Mouse (Mus musculus) hindbrain, embryonic 12.5 days (tissue): ENCODE measurements around the gene Idua. TPM values are rescaled to one million over a fixed set of nuclear protein-coding genes. Genes with fewer than 3 reads are reported as not detected.

Source experiments
- ATAC-seq: fragments of 200-750 bp; cut with Nextera tagmentation; 2 replicates; pipeline ENCODE4 v1.8.0; 2017; ENCODE audit warnings: moderate TSS enrichment; ENCODE audit not compliant: low FRiP score
- H3K27ac ChIP-seq: fragments of 300-500 bp; sonication (generic); 2 replicates; pipeline ENCODE4 v1.5.1; 2016; ENCODE audit warnings: mild to moderate bottlenecking
- H3K27me3 ChIP-seq: fragments of 300-500 bp; sonication (generic); 2 replicates; pipeline ENCODE4 v1.6.1; 2016; ENCODE audit warnings: mild to moderate bottlenecking
- H3K36me3 ChIP-seq: fragments of 300-500 bp; sonication (generic); 2 replicates; pipeline ENCODE4 v1.6.1; 2016; ENCODE audit warnings: mild to moderate bottlenecking
- H3K4me1 ChIP-seq: fragments of 300-500 bp; sonication (generic); 2 replicates; pipeline ENCODE4 v1.6.1; 2016
- H3K4me2 ChIP-seq: fragments of 300-500 bp; sonication (generic); replicated peaks from 2 replicates; pipeline ENCODE4 v1.6.1; 2016; ENCODE audit warnings: mild to moderate bottlenecking
- H3K4me3 ChIP-seq: fragments of 300-500 bp; sonication (generic); 2 replicates; pipeline ENCODE4 v1.5.1; 2016; ENCODE audit warnings: mild to moderate bottlenecking
- H3K9ac ChIP-seq: fragments of 300-500 bp; sonication (generic); 2 replicates; pipeline ENCODE4 v1.6.1; 2016; ENCODE audit warnings: mild to moderate bottlenecking, moderate library complexity
- H3K9me3 ChIP-seq: fragments of 300-500 bp; sonication (generic); replicated peaks from 2 replicates; pipeline ENCODE4 v1.6.1; 2016; ENCODE audit warnings: mild to moderate bottlenecking
- WGBS: fragments of 180-500 bp; shearing (Covaris S2); methylation state at CpG from one replicate; pipeline ENCODE4 v1.1.7; 2016; 5-methylcytosine and 5-hydroxymethylcytosine counted together
- polyA plus RNA-seq: library from polyadenylated mRNA; unstranded; fragments of >200 nt; fragmentation: Nextera tagmentation; extraction: Ambion mirVana; gene quantifications from 2 replicates; pipeline ENCODE4 v1.2.1, GENCODE M21; 2016

Idua gene
- polyA plus RNA-seq, 1 experiment from 2014 or later: 12.9 TPM

DNA sequence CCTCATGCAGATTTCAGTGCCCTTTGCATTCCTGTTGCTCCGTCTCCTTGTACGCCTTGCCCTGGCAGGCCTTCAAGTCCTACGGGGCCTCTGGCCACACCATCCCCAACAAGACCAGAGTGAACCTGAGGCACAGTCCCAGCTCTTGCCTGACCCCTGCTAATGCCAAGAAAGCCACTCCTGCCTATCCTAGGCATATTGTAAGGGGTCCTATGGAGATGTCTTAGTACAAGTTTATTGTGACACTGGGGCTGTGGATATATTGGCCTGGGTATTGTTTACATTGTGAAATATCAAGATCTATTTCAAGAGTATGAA is 13.8 kb upstream of the Idua start:
- H3K4me1 ChIP-seq: no peaks in the 10 kb centered on the region
- no peak overlapping the region for H3K4me2 ChIP-seq
- H3K9ac ChIP-seq: no peak overlapping the region
- H3K4me3 ChIP-seq: no peak overlapping the region
- H3K9me3 ChIP-seq: no peaks in the 10 kb centered on the region
- WGBS: 96% methylated on average over 3 of the region's 3 CpGs
- no peak overlapping the region for H3K27ac ChIP-seq
- H3K27me3 ChIP-seq: no peaks in the 10 kb centered on the region
- peaks cover 76% of the 10 kb centered on the region for H3K36me3 ChIP-seq
- no peak for ATAC-seq

DNA sequence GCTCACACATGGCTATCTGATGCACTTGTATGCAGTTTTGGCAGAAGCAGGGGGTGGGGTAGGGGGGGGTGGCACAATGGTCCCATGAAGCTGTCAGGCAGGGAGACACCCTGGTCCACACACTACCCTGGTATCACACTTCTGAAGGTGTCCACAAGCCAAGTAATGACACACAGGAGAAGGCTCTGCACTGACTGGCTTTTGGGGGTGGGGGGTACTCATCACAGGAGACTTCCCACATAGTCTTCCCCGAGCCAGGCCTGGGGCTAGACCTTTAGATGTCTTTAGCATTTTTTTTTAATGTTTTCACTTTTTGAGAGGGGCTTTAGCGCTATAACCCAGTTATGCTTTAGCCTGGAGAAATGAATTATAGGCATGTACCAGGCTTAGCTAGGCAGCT is 12.8 kb upstream of the Idua start:
- H3K27ac ChIP-seq: no peak overlapping the region
- H3K4me3 ChIP-seq: no peak overlapping the region
- no peak overlapping the region for H3K9ac ChIP-seq
- WGBS: 85% methylated on average over 2 of the region's 2 CpGs
- H3K27me3 ChIP-seq: no peaks in the 10 kb centered on the region
- no peak for ATAC-seq
- H3K4me1 ChIP-seq: no peaks in the 10 kb centered on the region
- no peak overlapping the region for H3K4me2 ChIP-seq
- no peaks in the 10 kb centered on the region for H3K9me3 ChIP-seq
- peaks cover 75% of the 10 kb centered on the region for H3K36me3 ChIP-seq

DNA sequence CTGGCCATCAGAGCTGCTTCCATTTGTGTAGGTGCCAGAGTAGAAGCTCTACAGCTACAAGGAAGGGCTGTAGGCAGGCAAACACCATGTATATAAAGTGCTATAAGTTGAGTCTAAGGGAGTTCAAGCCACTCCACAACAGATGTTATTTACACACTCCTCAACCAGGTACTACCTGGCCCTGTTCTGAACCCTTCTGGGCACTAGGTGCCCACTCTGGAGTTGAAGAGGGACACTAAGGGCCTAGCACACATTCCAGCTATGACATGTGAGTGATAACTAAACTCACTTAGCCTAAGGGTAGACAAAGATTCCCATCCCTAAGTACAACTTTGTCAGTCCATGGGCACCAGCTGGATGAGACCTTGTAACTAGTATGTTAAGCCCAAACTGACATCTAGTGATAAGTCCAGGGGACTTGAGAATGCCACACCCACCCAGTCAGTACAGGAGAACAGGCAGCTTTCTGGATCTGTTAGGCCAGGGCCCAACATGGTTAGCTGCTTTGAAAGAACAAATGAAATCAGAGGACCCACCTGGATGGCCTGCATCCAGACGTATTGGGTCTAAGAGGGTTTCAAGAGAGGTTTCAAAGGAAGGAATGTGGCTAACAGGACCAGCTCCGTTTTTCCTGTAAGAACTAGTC is 12.2 kb upstream of the Idua start:
- H3K4me1 ChIP-seq: no peaks in the 10 kb centered on the region
- peaks cover 80% of the 10 kb centered on the region for H3K36me3 ChIP-seq

DNA sequence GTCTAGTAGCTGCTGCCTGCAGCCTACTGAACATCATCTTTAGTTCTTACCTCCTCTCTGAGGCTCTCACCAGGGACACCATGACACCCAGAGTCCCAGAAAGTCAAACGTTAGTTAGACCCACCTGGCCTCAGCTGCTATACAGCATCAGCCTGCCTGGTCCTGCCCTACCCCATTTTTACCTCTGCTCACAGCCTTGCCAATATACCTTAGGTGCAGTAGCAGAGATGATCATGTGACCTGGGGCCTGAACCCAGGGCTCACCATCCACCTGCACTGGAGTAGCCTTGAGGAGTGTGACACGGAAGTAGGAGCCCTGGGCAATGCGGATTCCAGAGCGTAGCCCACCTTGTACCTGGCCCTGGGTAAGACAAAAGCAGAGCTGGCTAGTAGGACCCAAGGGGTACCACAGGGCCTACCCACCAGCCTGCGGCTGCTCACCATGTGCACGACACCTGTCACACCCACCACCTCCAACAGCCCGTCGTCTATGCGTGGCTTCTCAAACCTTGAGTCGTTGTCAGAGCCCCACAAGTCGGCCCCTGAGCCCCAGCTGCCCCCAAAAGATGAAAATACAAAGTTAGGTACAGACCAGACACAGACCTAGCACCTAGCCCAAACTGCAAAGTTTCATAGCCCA is 11.1 kb upstream of the Idua start:
- H3K9me3 ChIP-seq: no peaks in the 10 kb centered on the region
- H3K36me3 ChIP-seq: peaks cover 87% of the 10 kb centered on the region
- no peak for ATAC-seq
- H3K27me3 ChIP-seq: no peaks in the 10 kb centered on the region
- 91% methylated on average over 11 of the region's 11 CpGs for WGBS
- H3K4me3 ChIP-seq: no peak overlapping the region
- no peak overlapping the region for H3K9ac ChIP-seq
- H3K4me1 ChIP-seq: no peaks in the 10 kb centered on the region
- no peak overlapping the region for H3K27ac ChIP-seq
- no peak overlapping the region for H3K4me2 ChIP-seq

More for the DNA sequence above, 12.2 kb upstream of the Idua start:
- no peak overlapping the region for H3K9ac ChIP-seq
- no peak overlapping the region for H3K4me2 ChIP-seq
- H3K27me3 ChIP-seq: no peaks in the 10 kb centered on the region
- WGBS: 74% methylated on average over 2 of the region's 2 CpGs
- H3K4me3 ChIP-seq: no peak overlapping the region
- no peaks in the 10 kb centered on the region for H3K9me3 ChIP-seq
- H3K27ac ChIP-seq: no peak overlapping the region
- ATAC-seq: no peak

DNA sequence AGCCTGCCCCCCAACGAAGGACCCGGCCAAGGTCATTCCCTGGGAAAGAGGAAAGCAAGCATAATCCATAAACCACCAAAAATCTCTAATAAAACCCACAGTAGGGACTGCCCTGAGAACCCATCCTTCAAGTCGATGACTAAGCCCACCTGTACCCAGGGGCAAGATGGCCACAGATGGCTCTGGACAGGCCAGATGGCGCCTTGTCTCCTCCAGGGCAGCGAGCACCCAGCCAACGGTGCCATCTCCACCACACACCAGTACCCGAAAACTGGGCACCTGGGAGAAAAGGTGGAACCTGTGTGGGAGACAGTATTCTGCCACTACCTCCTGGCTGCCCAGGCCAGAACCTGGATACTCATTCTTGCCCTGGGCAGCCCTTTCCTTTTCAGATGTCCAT is 9.8 kb upstream of the Idua start:
- WGBS: 93% methylated on average over 7 of the region's 7 CpGs
- ATAC-seq: no peak
- peaks cover 89% of the 10 kb centered on the region for H3K36me3 ChIP-seq
- no peak overlapping the region for H3K9ac ChIP-seq
- H3K4me3 ChIP-seq: no peak overlapping the region
- no peak overlapping the region for H3K4me2 ChIP-seq
- no peaks in the 10 kb centered on the region for H3K9me3 ChIP-seq
- H3K27me3 ChIP-seq: no peaks in the 10 kb centered on the region
- no peak overlapping the region for H3K27ac ChIP-seq
- H3K4me1 ChIP-seq: no peaks in the 10 kb centered on the region

DNA sequence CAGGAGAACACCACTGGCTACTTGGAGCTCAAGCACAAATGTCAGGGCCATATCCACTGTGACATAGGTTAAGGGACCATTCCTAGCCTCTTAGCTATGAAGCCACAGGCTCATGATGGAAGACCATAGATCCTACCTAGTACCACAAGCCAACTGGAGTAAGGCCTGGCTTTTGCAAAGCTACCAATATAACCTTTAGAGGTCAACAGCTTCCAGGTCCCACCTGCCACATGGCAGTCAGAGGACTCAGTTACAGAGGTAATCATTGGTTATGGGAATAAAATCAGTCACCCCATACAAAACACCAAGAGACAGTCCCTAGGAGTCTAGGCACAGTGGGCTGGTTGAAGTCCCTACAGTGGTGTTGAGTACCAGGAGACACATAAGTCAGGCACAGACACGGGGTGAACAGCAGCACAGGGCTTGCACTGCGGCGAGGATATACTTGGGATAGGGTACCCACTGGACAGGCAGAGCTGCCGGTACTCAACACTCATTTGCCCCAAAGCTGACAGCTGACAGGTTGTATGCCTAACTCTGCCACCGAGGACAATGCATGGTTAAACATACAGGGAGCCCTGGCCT is 8.9 kb upstream of the Idua start:
- H3K9ac ChIP-seq: no peak overlapping the region
- no peaks in the 10 kb centered on the region for H3K9me3 ChIP-seq

DNA sequence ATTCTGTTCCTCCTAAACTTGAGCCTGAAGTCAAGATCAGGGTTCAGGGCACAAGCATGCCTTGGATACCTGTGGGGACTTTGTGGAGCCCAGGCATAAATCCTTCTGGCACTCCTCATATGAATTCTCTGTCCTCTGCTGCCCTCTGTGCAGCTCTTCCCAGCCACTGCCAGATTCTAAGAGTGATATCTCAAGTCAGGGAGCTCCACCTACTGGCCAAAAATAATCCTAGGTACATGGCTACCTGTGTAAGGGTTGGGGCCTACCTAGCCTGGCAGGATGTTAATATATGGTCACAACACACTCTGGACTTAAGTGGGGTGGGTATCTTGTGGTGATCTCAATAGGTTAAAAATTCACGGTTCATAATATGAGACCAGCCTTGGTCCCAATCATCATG is 8.3 kb upstream of the Idua start:
- Histone ChIP-seq H3K27me3 (no peaks in the 10 kb centered on the region), H3K4me1 (no peaks in the 10 kb centered on the region), H3K9me3 (no peaks in the 10 kb centered on the region), H3K4me2 (no peak overlapping the region), H3K36me3 (peaks cover 89% of the 10 kb centered on the region), H3K27ac (no peak overlapping the region), H3K4me3 (no peak overlapping the region), H3K9ac (no peak overlapping the region)
- 66% methylated on average over 1 of the region's 1 CpGs for WGBS
- peak; percentile 44 for ATAC-seq

More for the DNA sequence above, 8.9 kb upstream of the Idua start:
- ATAC-seq: no peak
- H3K4me3 ChIP-seq: no peak overlapping the region
- 87% methylated on average over 5 of the region's 5 CpGs for WGBS
- H3K27ac ChIP-seq: no peak overlapping the region
- H3K27me3 ChIP-seq: no peaks in the 10 kb centered on the region
- H3K4me2 ChIP-seq: no peak overlapping the region
- peaks cover 91% of the 10 kb centered on the region for H3K36me3 ChIP-seq
- H3K4me1 ChIP-seq: no peaks in the 10 kb centered on the region

DNA sequence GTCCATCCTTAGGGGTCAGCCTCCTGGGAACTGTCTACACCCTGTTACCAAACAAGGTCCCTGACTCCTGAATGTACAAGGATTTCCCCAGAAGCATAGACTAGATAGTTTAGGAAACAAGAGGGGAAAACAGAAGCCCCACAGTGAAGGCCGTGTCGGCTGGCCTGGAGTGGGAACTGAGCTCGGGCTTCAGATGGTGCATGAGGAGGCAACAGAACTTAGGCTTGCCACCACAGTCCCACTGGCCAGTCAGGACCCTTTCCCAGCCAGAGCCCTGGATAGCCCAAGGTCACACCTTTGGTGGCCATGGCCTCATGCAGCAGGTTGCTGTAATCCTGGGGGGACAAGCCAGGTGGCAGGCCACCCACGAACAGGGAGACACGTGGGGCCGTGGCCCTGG is 6.8 kb upstream of the Idua start:
- H3K36me3 ChIP-seq: peaks cover 79% of the 10 kb centered on the region
- no peaks in the 10 kb centered on the region for H3K27me3 ChIP-seq
- H3K4me1 ChIP-seq: no peaks in the 10 kb centered on the region
- H3K27ac ChIP-seq: no peak overlapping the region
- no peak overlapping the region for H3K4me2 ChIP-seq
- no peak for ATAC-seq
- no peaks in the 10 kb centered on the region for H3K9me3 ChIP-seq
- no peak overlapping the region for H3K9ac ChIP-seq
- no peak overlapping the region for H3K4me3 ChIP-seq
- WGBS: 86% methylated on average over 6 of the region's 6 CpGs

DNA sequence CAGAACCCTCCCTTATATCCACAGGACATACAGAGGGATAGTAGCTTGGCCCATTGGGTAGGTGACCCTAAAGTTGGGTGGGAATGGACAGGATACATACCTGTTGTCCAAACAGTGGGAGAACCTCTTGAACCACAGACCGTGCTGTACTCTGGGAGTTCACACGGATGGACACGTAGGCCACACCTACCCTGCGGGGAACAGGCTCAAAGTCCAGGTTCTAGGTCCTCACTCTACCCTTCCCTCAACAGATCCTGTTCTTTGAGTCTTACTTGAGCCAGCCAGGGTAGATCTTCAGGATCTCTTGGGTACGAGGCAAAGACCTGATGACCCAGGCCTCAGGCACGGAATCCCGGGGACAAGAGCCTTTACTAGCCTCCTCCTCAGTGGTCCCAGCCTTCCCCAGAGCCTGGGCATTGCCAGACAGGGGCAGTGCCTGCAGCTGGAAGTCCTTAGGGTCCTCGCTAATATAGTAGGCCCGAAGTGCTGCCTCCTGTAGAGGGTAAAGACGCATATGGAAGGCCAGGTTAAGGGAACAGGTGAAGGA is 5.6 kb upstream of the Idua start:
- 95% methylated on average over 10 of the region's 10 CpGs for WGBS
- Histone ChIP-seq H3K4me2 (no peak overlapping the region), H3K9me3 (no peaks in the 10 kb centered on the region), H3K9ac (no peak overlapping the region), H3K4me3 (no peak overlapping the region), H3K36me3 (peaks cover 67% of the 10 kb centered on the region), H3K27me3 (no peaks in the 10 kb centered on the region), H3K27ac (no peak overlapping the region), H3K4me1 (peaks cover 9% of the 10 kb centered on the region)
- ATAC-seq: no peak

DNA sequence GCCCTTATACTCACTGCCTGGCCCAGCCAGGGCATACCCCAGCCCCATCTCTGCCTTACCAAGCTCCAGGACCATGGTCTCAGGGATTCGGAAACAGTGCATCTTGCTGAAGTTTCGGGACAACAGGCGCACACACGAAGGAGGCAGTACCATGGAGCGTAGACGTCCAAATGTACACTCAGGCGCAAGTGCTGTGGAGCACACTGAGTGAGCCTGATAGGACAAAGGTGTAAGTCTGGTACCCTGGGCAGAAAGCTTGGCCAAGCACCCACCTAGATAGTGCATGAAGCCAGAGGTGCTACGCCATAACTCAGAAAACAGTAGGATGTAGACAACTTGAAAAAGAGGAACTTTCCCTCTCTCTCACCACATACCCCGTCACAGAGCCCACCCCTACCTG is 4.8 kb upstream of the Idua start:
- H3K4me3 ChIP-seq: no peak overlapping the region
- H3K27ac ChIP-seq: no peak overlapping the region
- peaks cover 14% of the 10 kb centered on the region for H3K4me1 ChIP-seq
- WGBS: 98% methylated on average over 9 of the region's 9 CpGs
- H3K4me2 ChIP-seq: no peak overlapping the region
- H3K9ac ChIP-seq: no peak overlapping the region
- no peaks in the 10 kb centered on the region for H3K27me3 ChIP-seq
- ATAC-seq: no peak
- no peaks in the 10 kb centered on the region for H3K9me3 ChIP-seq
- H3K36me3 ChIP-seq: peaks cover 59% of the 10 kb centered on the region

DNA sequence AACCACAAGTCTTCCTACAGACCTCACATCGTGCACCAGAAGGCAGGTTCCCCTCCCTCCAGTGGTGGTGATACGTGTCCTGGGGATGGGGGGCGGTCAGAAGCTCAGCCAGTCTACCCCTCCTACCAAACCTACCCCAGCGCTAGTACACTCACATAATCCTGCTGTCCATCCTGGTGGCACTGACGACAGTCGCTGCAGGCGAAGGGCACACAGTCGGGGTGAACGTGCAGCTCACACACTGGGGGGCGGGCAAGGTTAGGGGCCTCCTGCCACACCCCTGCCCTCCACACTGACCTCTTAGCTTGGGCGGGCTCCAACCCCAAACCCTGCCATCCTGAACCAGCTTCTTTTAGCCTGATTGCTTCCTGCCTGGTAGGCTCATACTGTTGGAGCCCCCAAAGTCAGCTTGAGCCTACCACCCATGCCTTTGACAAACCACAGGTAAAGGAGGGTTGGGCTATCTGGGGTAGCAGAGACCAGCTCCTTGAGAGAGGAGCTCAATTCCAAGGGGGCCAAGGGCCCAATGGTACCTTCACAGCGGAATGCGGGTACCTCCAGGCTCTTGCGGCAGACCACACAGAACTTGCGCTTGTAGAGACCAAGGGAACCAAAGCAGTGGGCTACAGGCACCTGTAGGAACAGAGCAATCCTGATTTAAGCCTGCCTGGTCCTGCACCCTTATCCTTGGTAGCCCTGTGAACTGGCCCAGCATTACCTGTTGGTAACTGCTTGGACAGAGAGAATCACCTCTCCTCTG is 4.1 kb upstream of the Idua start:
- H3K36me3 ChIP-seq: peaks cover 52% of the 10 kb centered on the region
- 91% methylated on average over 15 of the region's 15 CpGs for WGBS

DNA sequence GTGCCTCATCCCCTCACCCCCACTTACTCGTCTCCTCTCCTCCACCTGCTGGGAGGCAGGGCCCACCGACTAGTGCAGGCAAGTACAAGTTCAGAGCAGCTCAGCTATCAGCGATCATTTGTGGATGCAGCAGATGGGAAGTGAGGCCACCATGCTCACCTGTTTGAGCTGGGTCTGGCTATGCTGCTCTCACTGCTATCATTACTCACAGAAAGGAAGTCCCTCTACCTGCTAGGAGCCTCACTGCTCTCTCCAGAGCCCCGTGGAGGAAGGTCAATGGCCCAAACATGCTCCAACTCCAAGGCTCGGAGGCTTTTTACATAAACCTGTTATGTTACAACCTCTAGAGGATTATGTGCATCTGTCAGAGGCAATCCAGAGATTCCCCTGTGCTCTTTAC is 2.7 kb upstream of the Idua start:
- H3K4me3 ChIP-seq: no peak overlapping the region
- H3K9ac ChIP-seq: no peak overlapping the region
- H3K4me2 ChIP-seq: no peak overlapping the region
- no peak overlapping the region for H3K27ac ChIP-seq
- 80% methylated on average over 5 of the region's 5 CpGs for WGBS
- peaks cover 45% of the 10 kb centered on the region for H3K36me3 ChIP-seq
- no peaks in the 10 kb centered on the region for H3K9me3 ChIP-seq
- peaks cover 14% of the 10 kb centered on the region for H3K4me1 ChIP-seq
- H3K27me3 ChIP-seq: no peaks in the 10 kb centered on the region
- no peak for ATAC-seq

More for the DNA sequence above, 4.1 kb upstream of the Idua start:
- H3K4me3 ChIP-seq: no peak overlapping the region
- no peak overlapping the region for H3K4me2 ChIP-seq
- H3K9ac ChIP-seq: no peak overlapping the region
- no peak overlapping the region for H3K27ac ChIP-seq
- no peak for ATAC-seq
- H3K9me3 ChIP-seq: no peaks in the 10 kb centered on the region
- no peaks in the 10 kb centered on the region for H3K27me3 ChIP-seq
- H3K4me1 ChIP-seq: peaks cover 14% of the 10 kb centered on the region
